Mouse (Mus musculus) C2C12 (cell line): Measurements from ENCODE around the gene Tbc1d2. TPM values are rescaled to one million over a fixed set of nuclear protein-coding genes. Genes with fewer than 3 reads are reported as not detected.
"Not testable (repeated sequence)": the region's sequence is repeated elsewhere in the genome, so short reads cannot be mapped to it uniquely, and the experiment has no call there.

ENCODE experiments used
- H3K27me3 ChIP-seq: one replicate; pipeline ENCODE4 v1.6.1; 2011; ENCODE audit not compliant: control insufficient read depth, insufficient read depth, insufficient read length
- H3K36me3 ChIP-seq: one replicate; pipeline ENCODE4 v1.6.1; 2011; ENCODE audit not compliant: control insufficient read depth, insufficient read depth
- H3K4me3 ChIP-seq: one replicate; pipeline ENCODE4 v1.5.1; 2011; ENCODE audit warnings: mild to moderate bottlenecking, control low read depth; ENCODE audit not compliant: poor library complexity, insufficient read depth, severe bottlenecking
- H3K79me2 ChIP-seq: one replicate; pipeline ENCODE4 v1.6.1; 2011; ENCODE audit not compliant: control insufficient read depth, insufficient read depth
- H3K79me3 ChIP-seq: one replicate; pipeline ENCODE4 v1.6.1; 2011; ENCODE audit warnings: low read depth, control low read depth
- H3ac ChIP-seq: one replicate; pipeline ENCODE3; 2011; ENCODE audit warnings: low read depth; ENCODE audit not compliant: control insufficient read depth, insufficient read length
- CEBPB ChIP-seq: IDR thresholded peaks from one replicate; pipeline ENCODE4 v1.6.1; 2011; ENCODE audit warnings: low read depth, mild to moderate bottlenecking, control low read depth, moderate library complexity
- CTCF ChIP-seq: IDR thresholded peaks from one replicate; pipeline ENCODE4 v1.5.1; 2011; ENCODE audit not compliant: control insufficient read depth, insufficient read depth, insufficient read length
- FOSL1 ChIP-seq: IDR thresholded peaks from one replicate; pipeline ENCODE4 v1.8.0; 2011; ENCODE audit warnings: mild to moderate bottlenecking, low read length; ENCODE audit not compliant: poor library complexity, insufficient read depth, severe bottlenecking
- MAX ChIP-seq: IDR thresholded peaks from one replicate; pipeline ENCODE4 v1.6.1; 2011; ENCODE audit warnings: mild to moderate bottlenecking, control low read depth
- MYOD1 ChIP-seq: IDR thresholded peaks from one replicate; pipeline ENCODE4 v1.6.1; 2011; ENCODE audit warnings: low read depth; ENCODE audit not compliant: control insufficient read depth, insufficient read length
- MYOG ChIP-seq: IDR thresholded peaks from one replicate; pipeline ENCODE4 v1.6.1; 2011; ENCODE audit not compliant: control insufficient read depth, insufficient read length; ENCODE audit errors: extremely low read depth
- USF1 ChIP-seq: IDR thresholded peaks from one replicate; pipeline ENCODE4 v1.6.1; 2011; ENCODE audit warnings: low read depth, mild to moderate bottlenecking, control low read depth, moderate library complexity
- polyA plus RNA-seq: library from polyadenylated mRNA; unstranded; fragments of >200 nt; fragmentation: generic; extraction: Trizol; gene quantifications from one replicate; pipeline ENCODE4 v1.2.1, GENCODE M21; 2012; ENCODE audit warnings: missing spikeins

The Tbc1d2 gene
- polyA plus RNA-seq, 1 experiment, result 0.77 TPM

GRCm38 (mm10) chr4:46600473-46601257 is 49.3 kb downstream of the Tbc1d2 start:
- no peak overlapping the region for H3ac ChIP-seq
- H3K36me3 ChIP-seq, result no peaks in the 10 kb centered on the region
- H3K79me3 ChIP-seq, result no peaks in the 10 kb centered on the region
- H3K4me3 ChIP-seq, result peak overlapping the region; percentile 11
- H3K79me2 ChIP-seq, result no peaks in the 10 kb centered on the region
- TF ChIP-seq MAX, result no peak
- TF ChIP-seq USF1, result no peak
- no peak for TF ChIP-seq MYOD1
- TF ChIP-seq CEBPB, result no peak
- H3K27me3 ChIP-seq, result peaks cover 32% of the 10 kb centered on the region

- peaks cover 30% of the 10 kb centered on the region for H3K27me3 ChIP-seq
- not testable (repeated sequence) for H3ac ChIP-seq, H3K79me2 ChIP-seq, H3K4me3 ChIP-seq, H3K79me3 ChIP-seq, H3K36me3 ChIP-seq
Observed at GRCm38 (mm10) chr4:46599609-46600008, 50.4 kb downstream of the Tbc1d2 start.

DNA sequence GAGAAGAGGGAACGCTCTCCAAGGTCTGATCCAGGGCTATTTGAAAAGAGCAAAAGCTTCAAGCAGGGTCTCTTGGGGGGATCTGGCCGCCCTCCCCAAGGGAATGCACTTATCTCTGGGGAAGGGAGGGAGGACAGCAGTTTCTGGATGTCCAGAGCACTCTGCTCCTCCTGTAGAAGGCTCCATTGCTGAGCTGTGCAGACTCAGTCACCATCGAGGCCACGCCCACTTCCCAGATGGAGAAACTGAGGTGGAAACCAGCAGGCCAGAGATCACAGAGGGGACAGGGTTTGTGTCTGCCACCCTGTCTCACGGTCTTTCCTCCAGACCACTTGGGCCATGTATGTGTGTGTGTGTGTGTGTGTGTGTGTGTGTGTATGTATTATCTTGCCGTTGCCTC is 51.0 kb downstream of the Tbc1d2 start:
- H3K79me2 ChIP-seq, result no peaks in the 10 kb centered on the region
- H3K27me3 ChIP-seq, result peaks cover 30% of the 10 kb centered on the region
- no peak for TF ChIP-seq USF1
- no peak for TF ChIP-seq CEBPB
- no peak for TF ChIP-seq MYOD1
- TF ChIP-seq FOSL1, result no peak
- TF ChIP-seq MYOG, result no peak
- TF ChIP-seq CTCF, result no peak
- no peak for TF ChIP-seq MAX

DNA sequence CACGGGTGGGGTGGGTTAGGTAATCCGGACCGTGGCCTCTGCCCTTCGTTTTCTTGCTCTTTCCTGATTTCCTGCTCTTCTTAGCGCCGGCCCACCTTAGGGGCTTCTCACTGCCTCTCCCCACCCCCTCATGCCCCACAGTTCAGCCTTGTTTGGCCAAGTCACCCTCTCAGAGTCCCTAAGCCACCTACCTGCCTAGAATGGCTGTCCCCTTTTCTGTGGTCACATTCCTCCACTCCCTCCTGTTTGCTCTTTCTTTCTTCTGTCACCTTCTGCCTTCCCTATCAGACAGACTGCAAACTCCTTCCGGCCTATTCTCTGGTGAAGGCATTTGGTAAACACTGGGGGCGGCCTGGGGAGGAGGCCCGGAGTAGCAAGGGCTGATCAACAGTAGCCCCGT is 51.9 kb downstream of the Tbc1d2 start:
- Histone ChIP-seq H3K36me3 (no peaks in the 10 kb centered on the region), H3K4me3 (no peak overlapping the region)

More for the DNA sequence above, 51.0 kb downstream of the Tbc1d2 start:
- Histone ChIP-seq H3K79me3 (no peaks in the 10 kb centered on the region), H3K4me3 (no peak overlapping the region), H3ac (no peak overlapping the region), H3K36me3 (no peaks in the 10 kb centered on the region)

GRCm38 (mm10) chr4:46597286-46597961 is 52.6 kb downstream of the Tbc1d2 start:
- H3K27me3 ChIP-seq, result peaks cover 30% of the 10 kb centered on the region
- H3K79me3 ChIP-seq, result no peaks in the 10 kb centered on the region
- H3K79me2 ChIP-seq, result no peaks in the 10 kb centered on the region
- no peak overlapping the region for H3ac ChIP-seq
- no peak overlapping the region for H3K4me3 ChIP-seq
- no peaks in the 10 kb centered on the region for H3K36me3 ChIP-seq
- TF ChIP-seq CEBPB, result no peak
- TF ChIP-seq MYOD1, result no peak
- TF ChIP-seq USF1, result no peak
- no peak for TF ChIP-seq MAX
- no peak for TF ChIP-seq FOSL1
- no peak for TF ChIP-seq MYOG
- no peak for TF ChIP-seq CTCF

More for the DNA sequence above, 51.9 kb downstream of the Tbc1d2 start:
- Histone ChIP-seq H3K79me2 (no peaks in the 10 kb centered on the region), H3ac (no peak overlapping the region), H3K27me3 (peaks cover 30% of the 10 kb centered on the region), H3K79me3 (no peaks in the 10 kb centered on the region)
- no peak for TF ChIP-seq FOSL1
- no peak for TF ChIP-seq CTCF
- no peak for TF ChIP-seq MAX
- no peak for TF ChIP-seq MYOD1
- no peak for TF ChIP-seq MYOG
- no peak for TF ChIP-seq USF1
- TF ChIP-seq CEBPB, result no peak

- Histone ChIP-seq H3ac (no peak overlapping the region), H3K4me3 (no peak overlapping the region), H3K79me3 (no peaks in the 10 kb centered on the region), H3K27me3 (peaks cover 24% of the 10 kb centered on the region), H3K36me3 (no peaks in the 10 kb centered on the region), H3K79me2 (no peaks in the 10 kb centered on the region)
- TF ChIP-seq CTCF (no peak), MYOG (no peak), MAX (no peak), CEBPB (no peak)
Observed at GRCm38 (mm10) chr4:46596398-46596797, 53.6 kb downstream of the Tbc1d2 start.
